Mouse (Mus musculus): ENCODE results near the gene Ncoa1. TPM values are rescaled to one million over a fixed set of nuclear protein-coding genes. Genes with fewer than 3 reads are reported as not detected.
"Not testable (repeated sequence)": the region's sequence is repeated elsewhere in the genome, so short reads cannot be mapped to it uniquely, and the experiment has no call there.

Ncoa1 gene
- polyA plus RNA-seq, 1 experiment from 2014 or later, result 14.6 TPM

DNA sequence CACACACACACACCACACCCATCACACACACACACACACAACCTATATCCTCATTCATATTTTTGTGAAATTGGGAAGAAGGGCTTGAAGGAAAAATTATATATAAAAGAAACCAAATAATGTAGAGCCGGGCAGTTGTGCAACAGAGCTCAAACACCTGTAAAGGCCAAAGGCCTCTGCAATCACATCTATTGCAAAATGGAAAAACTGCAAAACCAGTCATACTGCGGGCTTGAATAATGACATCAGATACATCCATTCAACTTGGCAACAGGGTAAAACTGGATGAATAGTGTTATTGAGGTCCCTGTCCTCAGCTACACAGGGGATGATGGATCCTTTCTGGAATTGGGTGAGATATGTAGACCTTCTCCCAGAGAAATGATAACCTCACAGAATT is 13.3 kb downstream of the Ncoa1 start:
- Histone ChIP-seq H3K27ac (replicated peaks) (no peak overlapping the region), H3K4me1 (replicated peaks) (no peaks in the 10 kb centered on the region), H3K4me2 (no peak overlapping the region), H3K36me3 (no peaks in the 10 kb centered on the region), H3K9me3 (no peaks in the 10 kb centered on the region), H3K9ac (no peak overlapping the region), H3K27me3 (no peaks in the 10 kb centered on the region), H3K4me3 (no peak overlapping the region)
- whole genome bisulfite sequencing, result 91% methylated on average over 2 of the region's 2 CpGs
- ATAC-seq (ENCODE audit: low read depth), result no peak

GRCm38 (mm10) chr12:4462420-4462819 is 14.6 kb downstream of the Ncoa1 start:
- ATAC-seq (ENCODE audit: low read depth), result no peak
- H3K9me3 ChIP-seq, result no peaks in the 10 kb centered on the region
- 82% methylated on average over 1 of the region's 1 CpGs for WGBS
- no peak overlapping the region for H3K9ac ChIP-seq
- no peak overlapping the region for H3K4me2 ChIP-seq
- H3K27me3 ChIP-seq, result no peaks in the 10 kb centered on the region
- H3K4me1 ChIP-seq (replicated peaks), result no peaks in the 10 kb centered on the region
- no peak overlapping the region for H3K27ac ChIP-seq (replicated peaks)
- H3K4me3 ChIP-seq, result no peak overlapping the region
- H3K36me3 ChIP-seq, result no peaks in the 10 kb centered on the region

DNA sequence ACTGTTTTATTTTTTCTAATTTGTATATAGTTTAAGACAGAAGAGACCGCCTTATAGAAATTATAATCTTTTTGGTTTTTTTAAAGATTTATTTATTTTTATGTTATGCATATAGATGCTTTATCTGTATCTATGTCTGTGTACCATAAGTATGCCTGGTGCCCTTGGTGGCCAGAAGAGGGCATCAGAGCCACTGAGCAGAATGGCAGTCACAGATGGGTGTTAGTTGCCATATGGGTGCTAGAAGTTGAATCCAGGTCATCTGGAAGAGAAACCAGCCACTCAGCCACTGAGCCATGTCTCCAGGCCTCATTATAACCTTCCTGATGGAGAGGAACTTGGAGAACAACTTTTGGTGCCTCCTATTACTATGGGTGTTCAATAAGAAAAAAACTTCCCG is 16.0 kb downstream of the Ncoa1 start:
- Histone ChIP-seq H3K4me1 (replicated peaks) (no peaks in the 10 kb centered on the region), H3K4me3 (no peak overlapping the region), H3K4me2 (no peak overlapping the region), H3K27me3 (no peaks in the 10 kb centered on the region), H3K9ac (no peak overlapping the region), H3K27ac (replicated peaks) (no peak overlapping the region), H3K36me3 (no peaks in the 10 kb centered on the region), H3K9me3 (no peaks in the 10 kb centered on the region)
- ATAC-seq (ENCODE audit: low read depth), result no peak
- WGBS, result 96% methylated on average over 2 of the region's 2 CpGs

DNA sequence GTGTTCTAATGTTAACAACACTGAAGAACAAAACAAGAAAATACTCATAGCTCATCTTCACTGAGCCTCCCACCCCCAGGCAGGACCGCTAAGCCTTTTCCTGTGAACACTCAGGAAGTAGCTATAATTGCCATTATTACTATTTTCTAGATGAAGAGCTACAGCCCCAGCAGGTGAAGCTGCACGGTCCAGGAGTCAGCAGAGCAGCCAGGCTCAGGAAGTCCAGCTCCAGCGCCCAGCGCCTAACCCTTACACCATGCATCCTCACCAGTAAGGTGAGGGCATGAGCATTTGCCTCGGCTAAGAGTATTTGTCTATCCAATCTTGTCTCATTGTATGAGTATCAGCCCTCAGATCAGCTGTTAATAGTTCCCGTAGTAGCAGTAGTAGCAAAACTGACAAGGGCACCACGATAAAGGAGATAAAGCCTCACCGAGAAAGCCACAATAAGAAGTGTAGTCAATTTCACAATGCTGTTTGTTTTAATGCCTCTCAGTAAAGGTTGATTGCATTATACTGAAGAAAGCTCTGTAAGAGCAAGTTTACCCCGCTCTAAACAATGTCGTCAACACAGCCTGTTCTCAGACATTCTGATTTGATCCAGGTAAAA is 21.9 kb downstream of the Ncoa1 start:
- Histone ChIP-seq H3K27me3 (no peaks in the 10 kb centered on the region), H3K4me2 (no peak overlapping the region), H3K27ac (replicated peaks) (no peak overlapping the region), H3K36me3 (no peaks in the 10 kb centered on the region), H3K9ac (no peak overlapping the region), H3K4me1 (replicated peaks) (peaks cover 14% of the 10 kb centered on the region), H3K4me3 (no peak overlapping the region), H3K9me3 (no peaks in the 10 kb centered on the region)
- 70% methylated on average over 10 of the region's 10 CpGs for whole genome bisulfite sequencing
- ATAC-seq (ENCODE audit: low read depth), result no peak

DNA sequence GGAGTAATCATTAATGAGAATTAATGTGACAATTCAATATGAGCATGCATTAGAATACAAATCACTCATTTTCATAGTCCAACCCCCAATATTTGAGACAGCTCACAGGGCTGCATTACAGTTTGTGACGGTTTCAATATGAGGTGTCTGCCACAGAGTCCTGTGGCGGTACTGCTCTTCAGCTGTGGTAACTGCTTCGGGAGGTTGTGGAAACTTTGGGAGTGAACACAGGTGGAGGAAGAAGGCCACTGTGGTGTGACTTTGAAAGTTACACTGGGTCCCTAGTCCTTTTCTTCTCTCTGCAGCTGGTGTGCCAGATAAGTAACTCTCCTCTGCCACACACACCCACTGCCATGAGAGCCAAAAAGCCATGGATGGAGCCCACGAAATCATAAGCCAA is 22.7 kb downstream of the Ncoa1 start:
- H3K4me1 ChIP-seq (replicated peaks), result peaks cover 14% of the 10 kb centered on the region
- ATAC-seq (ENCODE audit: low read depth), result no peak
- WGBS, result 92% methylated on average over 4 of the region's 4 CpGs
- no peaks in the 10 kb centered on the region for H3K27me3 ChIP-seq
- no peak overlapping the region for H3K9ac ChIP-seq
- no peak overlapping the region for H3K4me2 ChIP-seq
- H3K27ac ChIP-seq (replicated peaks), result no peak overlapping the region
- no peaks in the 10 kb centered on the region for H3K36me3 ChIP-seq
- no peaks in the 10 kb centered on the region for H3K9me3 ChIP-seq
- no peak overlapping the region for H3K4me3 ChIP-seq

- peaks cover 14% of the 10 kb centered on the region for H3K4me1 ChIP-seq (replicated peaks)
- H3K27ac ChIP-seq (replicated peaks), result no peak overlapping the region
- H3K9me3 ChIP-seq, result no peaks in the 10 kb centered on the region
- no peak for ATAC-seq (ENCODE audit: low read depth)
- no peaks in the 10 kb centered on the region for H3K27me3 ChIP-seq
- no peak overlapping the region for H3K4me3 ChIP-seq
- H3K4me2 ChIP-seq, result no peak overlapping the region
- H3K36me3 ChIP-seq, result no peaks in the 10 kb centered on the region
- no peak overlapping the region for H3K9ac ChIP-seq
These were observed 24.7 kb downstream of the Ncoa1 start for GRCm38 (mm10) chr12:4452233-4452632.

- H3K4me2 ChIP-seq; H3K4me3 ChIP-seq; H3K27me3 ChIP-seq; H3K9ac ChIP-seq; H3K36me3 ChIP-seq; H3K9me3 ChIP-seq; H3K27ac ChIP-seq (replicated peaks); ATAC-seq (ENCODE audit: low read depth): not testable (repeated sequence)
- peaks cover 19% of the 10 kb centered on the region for H3K4me1 ChIP-seq (replicated peaks)
These were observed 26.5 kb downstream of the Ncoa1 start for GRCm38 (mm10) chr12:4450485-4450884.

GRCm38 (mm10) chr12:4448076-4448589 is 28.8 kb downstream of the Ncoa1 start:
- no peak overlapping the region for H3K4me3 ChIP-seq
- H3K4me2 ChIP-seq, result no peak overlapping the region
- no peak overlapping the region for H3K27ac ChIP-seq (replicated peaks)
- H3K27me3 ChIP-seq, result no peaks in the 10 kb centered on the region
- no peak for ATAC-seq (ENCODE audit: low read depth)
- H3K9me3 ChIP-seq, result no peaks in the 10 kb centered on the region
- 93% methylated on average over 4 of the region's 4 CpGs for WGBS
- no peak overlapping the region for H3K9ac ChIP-seq
- 0 out of 2 replicates have a peak, but pooled peaks cover 4% of the 10 kb centered on the region for H3K4me1 ChIP-seq (replicated peaks)
- no peaks in the 10 kb centered on the region for H3K36me3 ChIP-seq

DNA sequence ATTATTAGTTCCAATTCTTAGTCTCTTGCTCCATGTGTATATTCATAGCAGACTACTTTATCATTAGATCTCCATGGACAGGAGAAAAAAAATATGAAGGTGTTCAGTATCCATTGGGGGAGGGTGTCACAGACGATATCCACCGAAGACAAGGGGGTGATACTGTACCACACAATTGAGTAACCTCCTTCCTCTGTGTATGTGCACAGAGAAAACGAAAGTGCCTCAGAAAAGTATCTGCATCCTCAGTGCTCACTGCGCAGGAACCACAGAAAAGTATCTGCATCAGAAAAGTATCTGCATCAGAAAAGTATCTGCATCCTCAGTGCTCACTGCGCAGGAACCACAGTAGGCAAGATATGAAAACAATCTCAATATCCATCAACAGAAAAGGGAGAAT is 32.0 kb downstream of the Ncoa1 start:
- H3K4me2 ChIP-seq, result no peak overlapping the region
- H3K36me3 ChIP-seq, result no peaks in the 10 kb centered on the region
- H3K27me3 ChIP-seq, result no peaks in the 10 kb centered on the region
- H3K9me3 ChIP-seq, result no peaks in the 10 kb centered on the region
- 91% methylated on average over 5 of the region's 5 CpGs for WGBS
- H3K4me3 ChIP-seq, result no peak overlapping the region
- 0 out of 2 replicates have a peak, but pooled peaks cover 4% of the 10 kb centered on the region for H3K4me1 ChIP-seq (replicated peaks)
- ATAC-seq (ENCODE audit: low read depth), result no peak
- H3K9ac ChIP-seq, result no peak overlapping the region
- no peak overlapping the region for H3K27ac ChIP-seq (replicated peaks)

DNA sequence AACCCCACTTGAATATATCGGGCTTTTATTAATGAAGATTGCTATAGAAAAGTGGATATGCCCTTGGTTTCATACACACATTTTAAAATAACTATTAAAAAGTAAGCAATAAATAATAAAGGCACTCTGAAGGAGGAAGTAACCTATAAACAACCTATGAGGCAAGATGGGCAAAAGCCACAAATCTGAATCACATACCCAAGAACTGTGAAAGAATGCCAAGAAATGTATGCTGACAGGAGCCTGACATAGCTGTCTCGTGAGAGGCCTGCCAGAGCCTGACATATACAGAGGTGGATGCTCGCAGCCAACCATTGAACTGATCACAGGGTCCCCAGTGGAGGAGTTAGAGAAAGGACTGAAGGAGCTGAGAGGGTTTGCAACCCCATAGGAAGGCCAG is 35.5 kb downstream of the Ncoa1 start:
- H3K4me3 ChIP-seq, result no peak overlapping the region
- no peaks in the 10 kb centered on the region for H3K27me3 ChIP-seq
- no peak overlapping the region for H3K4me2 ChIP-seq
- WGBS, result 80% methylated on average over 3 of the region's 3 CpGs
- H3K9ac ChIP-seq, result no peak overlapping the region
- no peak overlapping the region for H3K27ac ChIP-seq (replicated peaks)
- H3K36me3 ChIP-seq, result no peaks in the 10 kb centered on the region
- 0 out of 2 replicates have a peak, but pooled peaks cover under 1% of the 10 kb centered on the region for H3K4me1 ChIP-seq (replicated peaks)
- H3K9me3 ChIP-seq, result no peaks in the 10 kb centered on the region
- no peak for ATAC-seq (ENCODE audit: low read depth)

GRCm38 (mm10) chr12:4436198-4436597 is 40.8 kb downstream of the Ncoa1 start:
- Histone ChIP-seq H3K9ac (no peak overlapping the region), H3K36me3 (no peaks in the 10 kb centered on the region), H3K9me3 (no peaks in the 10 kb centered on the region), H3K27ac (replicated peaks) (no peak overlapping the region), H3K4me1 (replicated peaks) (no peaks in the 10 kb centered on the region), H3K27me3 (no peaks in the 10 kb centered on the region), H3K4me3 (no peak overlapping the region), H3K4me2 (no peak overlapping the region)
- WGBS, result 84% methylated on average over 5 of the region's 5 CpGs
- no peak for ATAC-seq (ENCODE audit: low read depth)

- Histone ChIP-seq H3K4me2 (no peak overlapping the region), H3K27me3 (no peaks in the 10 kb centered on the region), H3K4me1 (replicated peaks) (no peaks in the 10 kb centered on the region), H3K9ac (no peak overlapping the region), H3K27ac (replicated peaks) (no peak overlapping the region), H3K36me3 (no peaks in the 10 kb centered on the region), H3K4me3 (no peak overlapping the region), H3K9me3 (no peaks in the 10 kb centered on the region)
- WGBS, result 86% methylated on average over 2 of the region's 2 CpGs
- no peak for ATAC-seq (ENCODE audit: low read depth)
These were observed 43.4 kb downstream of the Ncoa1 start for GRCm38 (mm10) chr12:4433549-4433948.

GRCm38 (mm10) chr12:4431978-4432377 is 45.0 kb downstream of the Ncoa1 start:
- no peak overlapping the region for H3K27ac ChIP-seq (replicated peaks)
- H3K9ac ChIP-seq, result no peak overlapping the region
- 96% methylated on average over 5 of the region's 5 CpGs for WGBS
- no peak overlapping the region for H3K4me3 ChIP-seq
- no peaks in the 10 kb centered on the region for H3K27me3 ChIP-seq
- H3K4me1 ChIP-seq (replicated peaks), result no peaks in the 10 kb centered on the region
- no peaks in the 10 kb centered on the region for H3K36me3 ChIP-seq
- H3K4me2 ChIP-seq, result no peak overlapping the region
- no peaks in the 10 kb centered on the region for H3K9me3 ChIP-seq
- no peak for ATAC-seq (ENCODE audit: low read depth)

Measured in neural tube, embryonic 13.5 days (tissue).